Comparison of ENCODE assay signal across 9 mouse cellular contexts in genomic region chr4:118292741-118293306, GRCm38 (mm10). TPM values are rescaled to one million over a fixed set of nuclear protein-coding genes. Genes with fewer than 3 reads are reported as not detected.
DNase-seq lines count a peak whose midpoint lies in the region; ATAC-seq lines count a peak whose summit lies in the region.
"Had no signal": no experiment of that assay in that cellular context is flagged by ENCODE, and none has a peak within 500 bp of the region (broad histone marks: within the 10 kb centered on the region; RNA-seq: fewer than 3 reads in every experiment).

No protein-coding gene starts in this region.

- no peaks in the 10 kb centered on the region for H3K36me3 ChIP-seq in forebrain, embryonic 11.5 days (ENCODE audit: control insufficient read depth, insufficient read depth, low read length)
- peaks cover 3% of the 10 kb centered on the region for H3K36me3 ChIP-seq in forebrain, embryonic 12.5 days (replicated peaks)
- H3K36me3 ChIP-seq: lung, embryonic 15.5 days had no signal

- H3K4me1 ChIP-seq in forebrain, embryonic 11.5 days (replicated peaks; ENCODE audit: control insufficient read depth, insufficient read depth, low read length): peaks cover 17% of the 10 kb centered on the region
- peaks cover 35% of the 10 kb centered on the region for H3K4me1 ChIP-seq in forebrain, embryonic 12.5 days

- no peak overlapping the region for H3K9ac ChIP-seq in forebrain, embryonic 11.5 days (ENCODE audit: low read length)
- H3K9ac ChIP-seq in forebrain, embryonic 12.5 days: no peak overlapping the region
- H3K9ac ChIP-seq: lung, embryonic 15.5 days had no signal

- H3K9me3 ChIP-seq in forebrain, embryonic 11.5 days (ENCODE audit: control insufficient read depth, low read length): no peaks in the 10 kb centered on the region
- H3K9me3 ChIP-seq in forebrain, embryonic 12.5 days: no peaks in the 10 kb centered on the region
- H3K9me3 ChIP-seq: lung, embryonic 15.5 days had no signal

- ATAC-seq in forebrain, embryonic 11.5 days (replicated peaks; ENCODE audit: low FRiP score): no peak; the same call in 1 of the 2 replicates
- ATAC-seq in forebrain, embryonic 12.5 days (ENCODE audit: low FRiP score): no peak

- intact Hi-C loops in gastrocnemius, postnatal 36 days (cut with DNase I): loop anchor here (1.0 to 5.0 kb wide), 3 partner anchors 76 to 361 kb away; no protein-coding TSS in a partner anchor

- 13% methylated on average over 11 of the region's 11 CpGs for WGBS in forebrain, embryonic 11.5 days
- WGBS in forebrain, embryonic 12.5 days: 9% methylated on average over 11 of the region's 11 CpGs

- H3K27me3 ChIP-seq in forebrain, embryonic 11.5 days (ENCODE audit: control insufficient read depth, insufficient read depth, low read length): no peaks in the 10 kb centered on the region
- peaks cover 13% of the 10 kb centered on the region; the same call in 1 of the 2 replicates for H3K27me3 ChIP-seq in forebrain, embryonic 12.5 days
- H3K27me3 ChIP-seq: lung, embryonic 15.5 days had no signal

- H3K27ac ChIP-seq in forebrain, embryonic 11.5 days (ENCODE audit: low read depth, low read length): no peak overlapping the region
- no peak overlapping the region for H3K27ac ChIP-seq in forebrain, embryonic 12.5 days
- H3K27ac ChIP-seq: lung, embryonic 15.5 days had no signal

- DNase-seq in forebrain, embryonic 11.5 days (ENCODE audit: low spot score): peak; percentile 91
- DNase-seq in T-cell, adult 2 months (ENCODE audit: low spot score): peak; percentile 73
- DNase-seq in cerebellum, postnatal 25 days: peak; percentile 83 to 91
- peak; percentile 53 to 76 for DNase-seq in gastrocnemius, postnatal 36 days
- peak; percentile 70 for DNase-seq in left cerebral cortex, adult 11 months (ENCODE audit: low spot score)
- peak; percentile 88 for DNase-seq in mesoderm, embryonic 11.5 days (ENCODE audit: low read depth, low spot score)
- DNase-seq in spleen, postnatal 4 days (ENCODE audit: low spot score in 2 of 2): peak; percentile 71 to 90

- no peak overlapping the region for H3K4me2 ChIP-seq in forebrain, embryonic 11.5 days (ENCODE audit: low read depth, low read length, severe bottlenecking)
- no peak overlapping the region for H3K4me2 ChIP-seq in forebrain, embryonic 12.5 days
- H3K4me2 ChIP-seq: lung, embryonic 15.5 days had no signal

- H3K4me3 ChIP-seq in forebrain, embryonic 11.5 days (ENCODE audit: low read depth, low read length): no peak overlapping the region
- no peak overlapping the region for H3K4me3 ChIP-seq in forebrain, embryonic 12.5 days (replicated peaks)
- H3K4me3 ChIP-seq: lung, embryonic 15.5 days had no signal

RNA-seq across cellular contexts. Expression of gene Ptprf, which starts 1.6 kb away (rescaled TPM):
- 90.5 and 99.9 TPM in 2 replicates for polyA plus RNA-seq in forebrain, embryonic 11.5 days (2014; fragmentation: Nextera tagmentation; extraction: Ambion mirVana)
- polyA plus RNA-seq in forebrain, embryonic 12.5 days (2016; fragmentation: Nextera tagmentation; extraction: Ambion mirVana): 118 and 122 TPM in 2 replicates
- 1 to 10 TPM; 2.7 to 3.0 TPM for total RNA-seq in gastrocnemius, postnatal 36 days (2021)
